Comparison of ENCODE assay signal across 8 mouse cellular contexts in the genomic region with DNA sequence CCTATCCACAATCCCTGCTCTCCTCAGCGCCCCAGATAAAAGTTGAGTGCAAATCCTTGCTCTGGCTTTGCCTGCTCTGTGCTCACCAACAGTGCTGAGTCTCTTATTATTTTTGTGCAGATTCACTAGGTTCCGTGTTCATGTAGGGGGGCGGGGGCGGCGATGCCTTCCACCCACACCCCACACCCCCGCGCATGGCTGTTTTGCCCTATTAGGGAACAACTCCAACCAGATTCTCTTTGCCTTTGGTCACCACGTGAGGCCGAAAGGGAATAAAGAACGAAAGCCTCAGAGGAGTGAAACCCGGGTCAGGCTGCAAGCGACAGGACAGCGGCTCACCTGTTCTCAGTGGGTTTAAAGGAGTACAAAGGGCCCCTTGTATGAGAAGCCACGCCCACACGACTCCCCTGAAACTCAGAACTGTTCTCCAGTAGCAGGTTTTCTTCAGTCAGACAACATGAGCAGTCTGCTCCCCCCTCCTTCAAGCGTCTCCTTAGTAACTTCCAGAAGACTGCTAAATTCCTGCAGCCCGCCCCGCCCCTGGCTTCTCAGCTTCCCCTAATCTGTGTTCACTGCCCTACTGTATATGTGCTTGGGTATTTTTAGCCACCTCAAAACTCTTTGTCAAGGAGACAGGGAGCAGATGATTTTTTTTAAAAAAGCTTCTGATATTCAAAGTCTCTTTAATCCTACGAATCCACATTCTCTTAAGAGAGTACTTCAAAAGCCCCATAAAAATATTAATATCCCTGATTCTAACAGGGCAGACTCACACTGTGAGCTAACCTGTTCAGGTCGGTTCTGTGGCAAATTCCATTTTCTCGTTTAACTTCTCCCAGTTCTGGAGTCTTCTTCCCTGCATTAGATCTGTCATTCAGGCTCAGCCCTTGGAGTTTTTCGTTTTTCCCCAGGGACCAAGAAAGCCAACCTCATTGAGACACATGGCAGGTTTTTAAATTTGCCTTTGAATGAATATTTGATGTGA.
A peak's percentile ranks its signal among the peaks of the same experiment; 100 is the strongest.
DNase-seq lines count a peak whose midpoint lies in the region; ATAC-seq and TF ChIP-seq lines count a peak whose summit lies in the region.

No protein-coding gene starts in this region.

- no peak for TF ChIP-seq CTCF in intestine, postnatal 0 days (IDR thresholded peaks at IDR 0.05; ENCODE audit: low read depth)

- peak overlapping the region; percentile 70 for H3K4me2 ChIP-seq in intestine, postnatal 0 days (replicated peaks; ENCODE audit: low read depth)
- H3K4me2 ChIP-seq in liver, embryonic 13.5 days, result peak overlapping the region; percentile 41
- peak overlapping the region; percentile 41 for H3K4me2 ChIP-seq in neural tube, embryonic 11.5 days (ENCODE audit: low read depth)

- 6% methylated on average over 22 of the region's 22 CpGs for WGBS in intestine, postnatal 0 days
- 14% methylated on average over 22 of the region's 22 CpGs for WGBS in liver, embryonic 13.5 days (ENCODE audit: insufficient replicate concordance)
- WGBS in neural tube, embryonic 11.5 days, result 12% methylated on average over 22 of the region's 22 CpGs

- peak; percentile 73 for DNase-seq in Muller cell, postnatal 12 days (ENCODE audit: inconsistent ontology term)
- peak; percentile 73 for DNase-seq in embryo, embryonic 10 days (ENCODE audit: low spot score)
- peak; percentile 45 to 58 for DNase-seq in heart, adult 18-20 months
- DNase-seq in liver, embryonic 13.5 days, result peak; percentile 11
- DNase-seq in neural tube, embryonic 11.5 days (ENCODE audit: low spot score), result peak; percentile 74
- peak; percentile 39 to 53 for DNase-seq in thymus, postnatal 36 days
- no peak for DNase-seq in spleen, postnatal 4 days (ENCODE audit: low spot score in 2 of 2)

- no peaks in the 10 kb centered on the region for H3K36me3 ChIP-seq in intestine, postnatal 0 days (ENCODE audit: control insufficient read depth, insufficient read depth)
- H3K36me3 ChIP-seq in liver, embryonic 13.5 days, result no peaks in the 10 kb centered on the region
- no peaks in the 10 kb centered on the region for H3K36me3 ChIP-seq in neural tube, embryonic 11.5 days (ENCODE audit: control insufficient read depth, insufficient read depth, low read length)

- 0 out of 2 replicates have a peak, but pooled peaks cover 4% of the 10 kb centered on the region for H3K4me1 ChIP-seq in intestine, postnatal 0 days (replicated peaks; ENCODE audit: control insufficient read depth, insufficient read depth, low read length)
- H3K4me1 ChIP-seq in liver, embryonic 13.5 days (replicated peaks), result 0 out of 2 replicates have a peak, but pooled peaks cover 3% of the 10 kb centered on the region
- 0 out of 2 replicates have a peak, but pooled peaks cover 2% of the 10 kb centered on the region for H3K4me1 ChIP-seq in neural tube, embryonic 11.5 days (ENCODE audit: control insufficient read depth, insufficient read depth, low read length)

- H3K9me3 ChIP-seq in intestine, postnatal 0 days (ENCODE audit: control insufficient read depth), result no peaks in the 10 kb centered on the region
- H3K9me3 ChIP-seq in liver, embryonic 13.5 days (replicated peaks), result no peaks in the 10 kb centered on the region
- H3K9me3 ChIP-seq in neural tube, embryonic 11.5 days (ENCODE audit: control insufficient read depth, low read length), result no peaks in the 10 kb centered on the region

- no peaks in the 10 kb centered on the region for H3K27me3 ChIP-seq in intestine, postnatal 0 days (replicated peaks; ENCODE audit: control insufficient read depth, insufficient read depth, low read length)
- H3K27me3 ChIP-seq in liver, embryonic 13.5 days, result peaks cover 12% of the 10 kb centered on the region; the same call in 1 of the 2 replicates
- H3K27me3 ChIP-seq in neural tube, embryonic 11.5 days (ENCODE audit: control insufficient read depth, insufficient read depth, low read length), result no peaks in the 10 kb centered on the region

- H3K9ac ChIP-seq in intestine, postnatal 0 days (ENCODE audit: low read depth, low read length), result no peak overlapping the region
- no peak overlapping the region for H3K9ac ChIP-seq in liver, embryonic 13.5 days
- H3K9ac ChIP-seq in neural tube, embryonic 11.5 days (ENCODE audit: low read length), result peak overlapping the region; percentile 42

- peak overlapping the region; percentile 57 for H3K27ac ChIP-seq in intestine, postnatal 0 days (ENCODE audit: low read depth, low read length)
- H3K27ac ChIP-seq in liver, embryonic 13.5 days, result no peak overlapping the region
- 0 out of 2 replicates have a peak overlapping the region, but pooled peaks have one; percentile 20 for H3K27ac ChIP-seq in neural tube, embryonic 11.5 days (ENCODE audit: low read depth, low read length)

- peak overlapping the region; percentile 32 for H3K4me3 ChIP-seq in intestine, postnatal 0 days (ENCODE audit: low read depth, low read length)
- peak overlapping the region; percentile 20; the same call in 1 of the 2 replicates for H3K4me3 ChIP-seq in liver, embryonic 13.5 days (replicated peaks)
- H3K4me3 ChIP-seq in neural tube, embryonic 11.5 days (ENCODE audit: low read depth, low read length), result peak overlapping the region; percentile 18; the same call in 1 of the 2 replicates

- peak; percentile 82 for ATAC-seq in intestine, postnatal 0 days
- peak; percentile 41; the same call in 1 of the 2 replicates for ATAC-seq in liver, embryonic 13.5 days (ENCODE audit: low read depth)
- ATAC-seq in neural tube, embryonic 11.5 days (ENCODE audit: insufficient read depth, low FRiP score, low TSS enrichment), result peak; percentile 65; the same call in 1 of the 2 replicates

Comparison
In these comparisons a context has a peak if more than half of its experiments do, and no peak if none do; other contexts are left out.
1. DNase-seq: peak in Muller cell, postnatal 12 days (single experiment), embryo, embryonic 10 days (single experiment), heart, adult 18-20 months (2 of 2), liver, embryonic 13.5 days (single experiment), neural tube, embryonic 11.5 days (single experiment) and thymus, postnatal 36 days (2 of 2); none in spleen, postnatal 4 days (0 of 2).
2. Peak in every context shown above with its lines, with median percentiles within 50 percentile points of each other: ATAC-seq, H3K4me2 ChIP-seq and H3K4me3 ChIP-seq.